Mouse (Mus musculus): ENCODE data around the gene Olfr711. TPM values are rescaled to one million over a fixed set of nuclear protein-coding genes. Genes with fewer than 3 reads are reported as not detected.
"Not testable (repeated sequence)": the region's sequence is repeated elsewhere in the genome, so short reads cannot be mapped to it uniquely, and the experiment has no call there.

The Olfr711 gene
- polyA plus RNA-seq (2015; fragmentation: Nextera tagmentation; extraction: Ambion mirVana): not detected in 2 replicates

DNA sequence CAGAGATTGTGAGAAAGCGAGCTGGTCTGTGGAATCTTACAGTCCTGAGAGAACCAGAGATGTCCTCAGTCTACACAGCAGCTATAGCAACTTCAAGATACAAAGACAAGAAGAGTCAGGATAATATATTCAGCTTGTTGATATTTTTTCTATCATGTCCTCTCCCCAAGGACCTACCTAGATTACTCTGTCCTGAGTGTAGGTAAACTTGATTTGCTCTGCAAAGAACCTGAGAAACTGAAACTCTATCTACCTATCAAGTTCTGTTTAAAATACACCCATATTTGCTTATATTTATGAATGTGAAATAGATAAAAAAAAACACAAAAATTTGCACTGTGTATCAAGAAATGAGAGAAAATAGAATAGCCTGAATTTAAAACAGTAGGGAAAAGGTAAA is at the start of gene Olfr711:
Gene Olfr711, minus strand, starts transcription at position 101 of the 400 bp plus-strand sequence.
- no peak within 1 kb of the TSS for H3K4me2 ChIP-seq (ENCODE audit: low read length)
- H3K4me3 ChIP-seq (ENCODE audit: low read length): no peak within 1 kb of the TSS
- WGBS: 71% methylated on average over 1 of the region's 1 CpGs

DNA sequence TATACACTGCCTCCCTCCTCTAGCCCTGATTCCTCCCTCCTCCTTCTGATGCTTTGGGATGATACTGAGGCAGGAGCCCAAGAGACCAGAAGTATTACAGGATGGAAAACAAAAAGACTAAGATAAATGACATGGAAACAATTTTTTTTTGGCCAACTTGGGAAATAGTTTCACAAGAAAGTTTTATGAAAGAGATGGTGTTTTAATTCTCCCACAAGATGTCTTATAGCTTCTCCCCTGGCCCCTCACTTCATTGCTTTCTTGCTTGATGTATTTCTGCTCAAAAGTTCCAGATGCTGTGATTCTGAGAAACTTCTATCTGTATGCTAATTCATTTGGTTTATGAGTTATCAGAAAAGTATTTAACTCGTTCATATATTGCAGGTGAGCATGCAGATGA is 30.7 kb upstream of the Olfr711 start, which contains the start of gene Olfr2:
Gene Olfr2, minus strand, starts transcription at position 101 of the 400 bp plus-strand sequence.
- Histone ChIP-seq H3K9ac (ENCODE audit: low read depth, low read length) (no peak within 1 kb of the TSS), H3K27me3 (replicated peaks; ENCODE audit: control insufficient read depth, insufficient read depth, low read length) (no peaks in the 10 kb centered on the region), H3K4me3 (ENCODE audit: low read length) (no peak within 1 kb of the TSS), H3K27ac (ENCODE audit: low read depth, low read length) (no peak within 1 kb of the TSS), H3K4me1 (ENCODE audit: control insufficient read depth, insufficient read depth, low read depth, low read length) (no peaks in the 10 kb centered on the region), H3K36me3 (ENCODE audit: control insufficient read depth, insufficient read depth, low read length) (no peaks in the 10 kb centered on the region), H3K9me3 (ENCODE audit: control insufficient read depth, low read length) (no peaks in the 10 kb centered on the region), H3K4me2 (ENCODE audit: low read length) (no peak within 1 kb of the TSS)
- 50% methylated on average over 1 of the region's 1 CpGs for WGBS
- no peak for ATAC-seq

More for the DNA sequence above, at the start of gene Olfr711:
- no peak within 1 kb of the TSS for H3K9ac ChIP-seq (ENCODE audit: low read depth, low read length)
- H3K27ac ChIP-seq (ENCODE audit: low read depth, low read length): no peak within 1 kb of the TSS
- H3K4me1 ChIP-seq (ENCODE audit: control insufficient read depth, insufficient read depth, low read depth, low read length): no peaks in the 10 kb centered on the region
- no peaks in the 10 kb centered on the region for H3K27me3 ChIP-seq (replicated peaks; ENCODE audit: control insufficient read depth, insufficient read depth, low read length)
- ATAC-seq: no peak
- no peaks in the 10 kb centered on the region for H3K36me3 ChIP-seq (ENCODE audit: control insufficient read depth, insufficient read depth, low read length)
- no peaks in the 10 kb centered on the region for H3K9me3 ChIP-seq (ENCODE audit: control insufficient read depth, low read length)

DNA sequence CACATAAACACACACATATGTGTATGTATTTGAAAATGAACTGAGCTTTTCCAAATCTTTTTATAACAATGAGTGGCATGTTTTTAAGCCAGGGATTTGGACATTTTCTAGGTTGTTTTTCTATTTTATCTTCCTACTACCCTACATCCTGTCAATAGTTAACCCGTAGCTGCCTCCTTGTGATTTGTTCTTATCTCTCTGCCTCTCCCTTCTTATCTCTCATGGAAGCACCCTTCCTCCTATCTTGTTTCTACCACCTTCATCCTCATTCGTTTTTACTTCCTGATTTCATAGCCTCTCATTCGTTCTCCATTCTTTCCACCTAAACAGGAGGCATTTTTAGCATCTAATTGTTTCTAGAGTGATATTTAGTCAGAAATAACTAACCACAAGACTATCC is 28.9 kb upstream of the Olfr711 start:
- Histone ChIP-seq H3K4me2 (ENCODE audit: low read length) (no peak overlapping the region), H3K27me3 (replicated peaks; ENCODE audit: control insufficient read depth, insufficient read depth, low read length) (no peaks in the 10 kb centered on the region), H3K9me3 (ENCODE audit: control insufficient read depth, low read length) (no peaks in the 10 kb centered on the region), H3K4me3 (ENCODE audit: low read length) (no peak overlapping the region), H3K36me3 (ENCODE audit: control insufficient read depth, insufficient read depth, low read length) (no peaks in the 10 kb centered on the region), H3K9ac (ENCODE audit: low read depth, low read length) (no peak overlapping the region), H3K27ac (ENCODE audit: low read depth, low read length) (no peak overlapping the region), H3K4me1 (ENCODE audit: control insufficient read depth, insufficient read depth, low read depth, low read length) (no peaks in the 10 kb centered on the region)
- WGBS: 70% methylated on average over 3 of the region's 3 CpGs
- ATAC-seq: no peak

DNA sequence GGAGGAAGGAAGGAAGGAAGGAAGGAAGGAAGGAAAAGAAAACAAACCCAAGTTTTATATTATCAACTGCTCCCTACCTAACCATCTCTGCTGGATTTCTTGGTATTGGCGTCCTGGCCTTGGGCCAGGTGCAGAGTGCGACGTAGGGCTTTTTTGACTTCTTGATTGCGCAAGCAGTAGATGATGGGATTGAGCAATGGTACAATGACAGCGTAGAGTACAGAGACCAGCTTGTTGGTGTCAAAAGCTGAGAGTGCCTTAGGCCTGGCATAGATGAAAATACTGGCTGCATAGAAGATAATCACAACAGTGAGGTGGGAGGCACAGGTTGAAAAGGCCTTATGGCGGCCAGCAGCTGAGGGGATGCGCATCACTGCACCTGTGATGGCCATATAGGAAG is 25.5 kb upstream of the Olfr711 start:
- Histone ChIP-seq H3K9ac (ENCODE audit: low read depth, low read length) (no peak overlapping the region), H3K4me2 (ENCODE audit: low read length) (no peak overlapping the region), H3K4me3 (ENCODE audit: low read length) (no peak overlapping the region), H3K36me3 (ENCODE audit: control insufficient read depth, insufficient read depth, low read length) (no peaks in the 10 kb centered on the region), H3K27me3 (replicated peaks; ENCODE audit: control insufficient read depth, insufficient read depth, low read length) (no peaks in the 10 kb centered on the region), H3K4me1 (ENCODE audit: control insufficient read depth, insufficient read depth, low read depth, low read length) (no peaks in the 10 kb centered on the region), H3K9me3 (ENCODE audit: control insufficient read depth, low read length) (no peaks in the 10 kb centered on the region), H3K27ac (ENCODE audit: low read depth, low read length) (no peak overlapping the region)
- no peak for ATAC-seq
- 92% methylated on average over 7 of the region's 7 CpGs for WGBS

DNA sequence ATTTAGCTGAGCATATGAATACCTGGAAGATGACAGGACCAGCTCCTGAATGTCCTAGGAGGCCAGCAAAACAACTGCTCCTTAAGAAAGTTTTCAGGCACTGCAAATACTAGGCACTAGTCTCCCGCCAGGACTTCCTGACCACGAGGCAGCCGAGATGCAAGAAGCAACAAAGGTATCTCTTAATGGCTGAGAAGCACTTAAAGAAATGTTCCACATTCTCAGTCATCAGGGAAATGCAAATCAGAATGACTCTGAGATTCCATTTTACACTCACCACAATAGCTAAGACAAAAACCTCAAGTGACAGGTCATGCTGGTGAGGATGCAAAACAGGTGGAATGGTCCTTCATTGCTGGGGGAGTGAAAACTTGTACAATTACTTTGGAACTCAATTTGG is 10.0 kb upstream of the Olfr711 start:
- H3K9ac ChIP-seq (ENCODE audit: low read depth, low read length): no peak overlapping the region
- no peaks in the 10 kb centered on the region for H3K36me3 ChIP-seq (ENCODE audit: control insufficient read depth, insufficient read depth, low read length)
- no peak overlapping the region for H3K4me2 ChIP-seq (ENCODE audit: low read length)
- H3K4me1 ChIP-seq (ENCODE audit: control insufficient read depth, insufficient read depth, low read depth, low read length): no peaks in the 10 kb centered on the region
- no peak overlapping the region for H3K27ac ChIP-seq (ENCODE audit: low read depth, low read length)
- WGBS: 88% methylated on average over 3 of the region's 3 CpGs
- H3K4me3 ChIP-seq (ENCODE audit: low read length): no peak overlapping the region
- no peak for ATAC-seq
- H3K9me3 ChIP-seq (ENCODE audit: control insufficient read depth, low read length): no peaks in the 10 kb centered on the region
- no peaks in the 10 kb centered on the region for H3K27me3 ChIP-seq (replicated peaks; ENCODE audit: control insufficient read depth, insufficient read depth, low read length)

DNA sequence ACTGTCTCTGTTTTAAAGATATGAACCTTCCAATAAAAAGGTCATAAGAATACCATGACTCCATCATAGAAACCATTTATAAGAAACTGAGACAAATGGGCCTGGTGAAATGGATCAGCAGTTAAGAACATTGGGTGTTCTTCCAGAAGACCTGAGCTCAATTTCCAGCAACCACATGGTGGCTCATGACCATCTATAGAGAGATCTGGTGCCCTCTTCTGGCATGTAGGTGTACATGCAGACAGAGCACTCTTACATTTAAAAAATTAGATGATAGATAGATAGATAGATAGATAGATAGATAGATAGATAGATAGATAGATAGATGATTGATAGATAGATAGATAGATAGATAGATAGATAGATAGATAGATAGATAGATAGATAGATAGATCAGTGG is 7.8 kb downstream of the Olfr711 start:
- not testable (repeated sequence) for H3K9ac ChIP-seq (ENCODE audit: low read depth, low read length); ATAC-seq; H3K4me2 ChIP-seq (ENCODE audit: low read length); H3K27ac ChIP-seq (ENCODE audit: low read depth, low read length); H3K9me3 ChIP-seq (ENCODE audit: control insufficient read depth, low read length); H3K4me3 ChIP-seq (ENCODE audit: low read length); H3K36me3 ChIP-seq (ENCODE audit: control insufficient read depth, insufficient read depth, low read length); H3K27me3 ChIP-seq (replicated peaks; ENCODE audit: control insufficient read depth, insufficient read depth, low read length); H3K4me1 ChIP-seq (ENCODE audit: control insufficient read depth, insufficient read depth, low read depth, low read length)

DNA sequence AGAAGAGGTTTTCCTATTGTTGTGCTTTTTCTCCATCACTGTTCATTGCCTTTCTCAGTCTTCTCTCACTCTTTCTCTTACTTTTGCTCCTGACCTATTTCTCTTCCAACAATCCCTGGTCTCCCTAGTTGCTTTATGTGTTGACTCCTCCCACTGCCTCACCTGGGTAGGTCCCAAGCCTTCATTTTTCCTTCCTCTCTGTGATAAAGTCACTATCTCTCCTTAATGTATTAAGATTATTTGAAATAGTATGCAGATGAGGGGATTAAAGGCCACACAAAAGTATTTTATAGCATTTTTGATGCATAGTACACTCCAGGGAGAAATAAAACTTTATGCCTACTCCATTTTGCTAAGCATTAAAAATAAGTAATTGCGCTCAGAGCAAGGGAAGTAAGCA is 11.4 kb downstream of the Olfr711 start, which contains the start of gene Olfr6:
Gene Olfr6, minus strand, starts transcription at position 101 of the 400 bp plus-strand sequence.
- H3K36me3 ChIP-seq (ENCODE audit: control insufficient read depth, insufficient read depth, low read length): no peaks in the 10 kb centered on the region
- H3K27ac ChIP-seq (ENCODE audit: low read depth, low read length): no peak within 1 kb of the TSS
- ATAC-seq: no peak
- WGBS: 77% methylated on average over 1 of the region's 1 CpGs
- H3K9ac ChIP-seq (ENCODE audit: low read depth, low read length): no peak within 1 kb of the TSS
- no peaks in the 10 kb centered on the region for H3K27me3 ChIP-seq (replicated peaks; ENCODE audit: control insufficient read depth, insufficient read depth, low read length)
- H3K4me3 ChIP-seq (ENCODE audit: low read length): no peak within 1 kb of the TSS
- H3K4me2 ChIP-seq (ENCODE audit: low read length): no peak within 1 kb of the TSS
- H3K9me3 ChIP-seq (ENCODE audit: control insufficient read depth, low read length): no peaks in the 10 kb centered on the region
- H3K4me1 ChIP-seq (ENCODE audit: control insufficient read depth, insufficient read depth, low read depth, low read length): no peaks in the 10 kb centered on the region

DNA sequence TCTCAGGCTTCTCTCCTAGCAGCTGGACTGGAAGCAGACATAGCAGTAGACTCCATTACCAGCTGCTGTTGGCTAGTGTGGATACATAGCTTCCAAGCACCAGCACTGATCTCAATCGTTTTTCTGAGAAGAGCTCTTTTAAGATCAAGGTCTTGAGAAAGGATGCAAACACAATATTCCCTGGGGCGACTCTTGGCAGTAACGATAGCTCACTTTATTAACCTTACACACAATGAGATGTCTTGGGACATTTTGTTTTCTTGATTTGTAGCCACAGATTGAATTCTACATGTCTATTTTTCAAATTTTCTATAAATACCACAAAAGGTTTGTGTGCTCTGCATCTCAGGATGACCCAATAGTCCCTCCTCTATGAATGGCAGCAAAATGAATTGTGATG is 27.0 kb downstream of the Olfr711 start, which contains the start of gene Olfr710:
Gene Olfr710, minus strand, starts transcription at position 101 of the 400 bp plus-strand sequence.
- Histone ChIP-seq H3K9ac (ENCODE audit: low read depth, low read length) (no peak within 1 kb of the TSS), H3K9me3 (ENCODE audit: control insufficient read depth, low read length) (no peaks in the 10 kb centered on the region), H3K4me2 (ENCODE audit: low read length) (no peak within 1 kb of the TSS), H3K27ac (ENCODE audit: low read depth, low read length) (no peak within 1 kb of the TSS), H3K4me3 (ENCODE audit: low read length) (no peak within 1 kb of the TSS), H3K27me3 (replicated peaks; ENCODE audit: control insufficient read depth, insufficient read depth, low read length) (no peaks in the 10 kb centered on the region), H3K36me3 (ENCODE audit: control insufficient read depth, insufficient read depth, low read length) (no peaks in the 10 kb centered on the region), H3K4me1 (ENCODE audit: control insufficient read depth, insufficient read depth, low read depth, low read length) (no peaks in the 10 kb centered on the region)
- no peak for ATAC-seq
- 81% methylated on average over 3 of the region's 3 CpGs for WGBS

DNA sequence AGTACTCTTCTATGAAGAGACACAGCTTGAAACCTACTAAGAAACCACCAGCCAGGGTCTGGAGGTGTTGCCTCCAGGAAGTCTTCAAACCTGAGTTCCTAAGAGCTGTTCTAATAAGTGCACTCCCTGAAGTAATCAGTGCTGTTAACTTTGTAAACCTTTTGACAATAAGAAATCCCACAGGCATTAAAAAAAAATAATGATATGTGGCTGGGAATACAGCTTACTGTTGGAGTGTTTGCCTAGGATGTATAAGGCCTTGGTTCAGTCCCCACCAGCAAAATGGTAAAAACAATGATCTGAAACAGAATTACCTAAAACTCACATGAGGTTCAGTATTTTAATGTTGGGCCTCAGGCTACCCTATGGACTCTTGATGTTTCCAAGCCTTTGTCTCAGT is 43.1 kb downstream of the Olfr711 start, which contains the start of gene Olfr709-ps1:
Gene Olfr709-ps1, minus strand, starts transcription at position 101 of the 400 bp plus-strand sequence.
- Histone ChIP-seq H3K36me3 (ENCODE audit: control insufficient read depth, insufficient read depth, low read length) (no peaks in the 10 kb centered on the region), H3K27me3 (replicated peaks; ENCODE audit: control insufficient read depth, insufficient read depth, low read length) (no peaks in the 10 kb centered on the region), H3K27ac (ENCODE audit: low read depth, low read length) (no peak within 1 kb of the TSS), H3K4me2 (ENCODE audit: low read length) (no peak within 1 kb of the TSS), H3K4me3 (ENCODE audit: low read length) (no peak within 1 kb of the TSS), H3K4me1 (ENCODE audit: control insufficient read depth, insufficient read depth, low read depth, low read length) (no peaks in the 10 kb centered on the region), H3K9ac (ENCODE audit: low read depth, low read length) (no peak within 1 kb of the TSS), H3K9me3 (ENCODE audit: control insufficient read depth, low read length) (no peaks in the 10 kb centered on the region)
- no peak for ATAC-seq

DNA sequence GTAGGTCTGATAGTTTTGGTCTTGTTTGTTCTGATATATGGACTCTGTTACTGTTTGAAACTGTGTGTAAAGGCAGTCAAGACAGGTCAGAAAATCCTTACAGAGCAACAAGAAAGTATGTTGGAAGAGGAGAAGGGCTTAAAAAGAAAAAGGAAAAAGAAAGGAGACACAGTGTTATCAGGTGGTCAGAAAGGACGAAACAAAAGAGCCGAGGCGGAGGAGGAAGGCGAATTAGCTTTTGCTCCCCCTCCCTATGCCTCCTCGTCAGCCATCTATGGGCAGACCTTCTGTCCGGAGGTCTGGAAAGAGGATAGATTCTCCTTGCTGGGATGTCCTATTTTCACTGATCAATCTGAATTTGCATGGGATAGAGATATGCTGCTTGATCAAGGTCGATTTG is 54.3 kb downstream of the Olfr711 start:
- not testable (repeated sequence) for H3K4me3 ChIP-seq (ENCODE audit: low read length)

More for the DNA sequence above, 54.3 kb downstream of the Olfr711 start:
- ATAC-seq; H3K9me3 ChIP-seq (ENCODE audit: control insufficient read depth, low read length); H3K9ac ChIP-seq (ENCODE audit: low read depth, low read length); H3K27me3 ChIP-seq (replicated peaks; ENCODE audit: control insufficient read depth, insufficient read depth, low read length); H3K27ac ChIP-seq (ENCODE audit: low read depth, low read length); H3K4me1 ChIP-seq (ENCODE audit: control insufficient read depth, insufficient read depth, low read depth, low read length); H3K36me3 ChIP-seq (ENCODE audit: control insufficient read depth, insufficient read depth, low read length); H3K4me2 ChIP-seq (ENCODE audit: low read length): not testable (repeated sequence)
- WGBS: 85% methylated on average over 2 of the region's 7 CpGs

All from hindbrain, embryonic 16.5 days (tissue).